Mouse (Mus musculus) cerebellum, adult 2 months (tissue): ENCODE data around the gene Clint1.

Experiments used
- CTCF ChIP-seq: fragments of 200-500 bp; IDR thresholded peaks from 2 replicates; pipeline ENCODE4 v1.5.1; 2011; ENCODE audit warnings: low read depth, mild to moderate bottlenecking, control low read depth, low read length, moderate library complexity, borderline replicate concordance; ENCODE audit not compliant: insufficient read depth
- POLR2A ChIP-seq: fragments of 200-500 bp; IDR thresholded peaks from 2 replicates; pipeline ENCODE4 v1.6.1; 2011; ENCODE audit warnings: low read length, control low read depth, borderline replicate concordance; ENCODE audit not compliant: insufficient read depth

DNA sequence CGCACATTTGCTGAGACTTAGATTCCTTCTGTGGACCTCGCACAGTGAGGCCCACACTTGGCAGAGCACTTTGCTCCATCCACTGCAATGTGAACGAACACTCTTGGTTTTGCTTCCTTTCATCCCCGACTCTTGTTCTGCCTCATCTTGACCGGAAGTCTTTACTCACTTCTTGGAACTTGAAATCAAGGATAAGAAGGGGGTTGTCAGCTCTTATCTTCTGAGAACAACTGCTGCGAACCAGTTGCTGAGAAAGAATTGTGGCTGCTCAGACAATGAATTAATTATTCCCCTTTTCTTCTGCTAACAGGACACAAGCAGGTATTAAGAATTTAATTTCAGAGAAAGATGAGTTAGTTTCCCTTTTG lies 4.3 kb downstream of the Clint1 start:
- TF ChIP-seq POLR2A, result no peak
- TF ChIP-seq CTCF, result no peak
